Mouse (Mus musculus) retina, embryonic 14.5 days (tissue): Measurements from ENCODE around the gene Syne2.
"Not testable (repeated sequence)": the region's sequence is repeated elsewhere in the genome, so short reads cannot be mapped to it uniquely, and the experiment has no call there.

ENCODE experiments used
- DNase-seq: peaks from one replicate; pipeline ENCODE4 v3.0.0-alpha.2; 2015; ENCODE audit warnings: low spot score

The Syne2 gene

DNA sequence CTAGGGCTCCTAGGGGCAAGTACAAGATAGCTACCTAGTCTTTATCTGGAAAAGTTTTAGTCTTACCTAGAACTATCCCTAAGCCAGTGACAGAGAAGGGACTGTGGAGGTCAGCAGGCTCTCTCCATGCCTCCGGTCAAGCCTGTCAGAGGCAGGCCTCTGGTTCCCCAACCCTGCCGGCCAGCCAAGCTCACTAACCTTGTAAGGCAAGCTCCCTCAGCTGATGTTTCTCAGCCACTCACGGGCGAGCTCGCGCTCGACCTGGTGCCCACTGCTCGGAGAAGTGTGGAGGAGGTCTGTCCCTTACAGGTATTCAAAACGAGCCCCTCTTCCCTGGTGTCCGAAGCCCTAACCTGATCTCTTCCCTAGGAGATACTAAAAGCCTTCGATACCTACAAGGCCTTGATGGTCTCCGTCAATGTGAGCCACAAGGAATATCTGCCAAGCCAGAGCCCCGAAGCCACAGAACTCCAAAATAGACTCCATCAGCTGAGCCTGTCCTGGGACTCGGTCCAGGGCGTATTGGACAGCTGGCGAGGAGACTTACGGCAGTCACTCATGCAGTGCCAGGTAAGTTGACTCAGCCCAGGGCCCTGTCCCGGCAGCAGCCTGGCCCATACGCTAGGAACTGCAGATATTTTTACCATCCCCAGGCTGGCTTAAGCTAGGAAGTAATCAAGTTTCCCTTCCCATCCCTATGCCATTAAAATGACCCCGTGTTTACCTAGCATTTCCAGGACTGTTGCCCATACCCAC is 286.8 kb downstream of the Syne2 start:
- no peak for DNase-seq

DNA sequence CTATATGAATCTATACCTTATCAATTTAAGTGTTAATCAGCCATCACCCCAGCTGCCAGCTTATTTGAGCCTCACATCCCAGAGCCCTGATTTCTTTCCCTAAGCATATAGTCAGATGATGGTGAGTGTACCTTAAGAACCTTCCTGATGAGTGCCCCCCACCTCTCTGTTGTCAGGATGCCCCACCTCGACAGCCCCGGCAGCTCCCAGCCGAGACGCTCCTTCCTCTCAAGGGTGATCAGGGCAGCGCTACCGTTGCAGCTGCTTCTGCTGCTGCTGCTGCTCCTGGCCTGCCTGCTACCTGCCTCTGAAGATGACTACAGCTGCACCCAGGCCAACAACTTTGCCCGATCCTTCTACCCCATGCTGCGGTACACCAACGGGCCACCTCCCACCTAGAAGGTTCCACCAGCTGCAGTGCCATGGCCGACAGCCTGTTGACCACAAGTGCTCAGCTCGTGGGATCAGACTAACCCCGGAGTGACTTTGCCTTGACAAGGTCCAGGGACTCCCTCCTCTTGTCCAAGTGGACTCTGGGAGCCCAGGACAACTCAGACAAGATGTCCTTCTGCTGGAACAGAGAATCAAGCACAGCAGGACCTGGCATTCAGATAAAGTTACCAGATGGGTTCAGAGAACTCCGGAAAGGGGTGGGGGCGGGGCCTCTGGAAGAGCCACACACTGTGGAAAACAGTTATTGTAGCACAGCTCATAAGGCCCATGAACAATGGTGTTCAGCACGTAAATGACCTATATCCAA is 291.9 kb downstream of the Syne2 start:
- DNase-seq, result no peak

DNA sequence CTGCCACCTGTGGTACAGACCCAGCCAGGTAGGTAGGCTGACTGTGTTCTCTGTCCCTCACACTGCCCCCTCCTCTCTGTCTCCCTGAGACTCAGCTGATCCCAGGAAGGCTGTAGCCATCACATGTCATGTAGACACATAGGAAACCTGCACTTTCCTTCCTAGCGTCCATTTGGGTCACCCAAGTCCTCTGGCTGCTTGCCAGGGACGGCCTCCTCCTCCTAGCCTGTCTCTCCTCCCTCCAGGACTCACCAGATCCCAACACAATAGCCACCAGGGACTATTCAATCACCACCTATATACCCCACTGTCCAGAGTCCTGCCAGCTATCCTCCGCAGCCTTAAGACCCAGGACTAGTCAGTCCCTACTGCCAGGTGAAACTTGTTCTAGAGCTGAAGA is 293.1 kb downstream of the Syne2 start:
- no peak for DNase-seq

DNA sequence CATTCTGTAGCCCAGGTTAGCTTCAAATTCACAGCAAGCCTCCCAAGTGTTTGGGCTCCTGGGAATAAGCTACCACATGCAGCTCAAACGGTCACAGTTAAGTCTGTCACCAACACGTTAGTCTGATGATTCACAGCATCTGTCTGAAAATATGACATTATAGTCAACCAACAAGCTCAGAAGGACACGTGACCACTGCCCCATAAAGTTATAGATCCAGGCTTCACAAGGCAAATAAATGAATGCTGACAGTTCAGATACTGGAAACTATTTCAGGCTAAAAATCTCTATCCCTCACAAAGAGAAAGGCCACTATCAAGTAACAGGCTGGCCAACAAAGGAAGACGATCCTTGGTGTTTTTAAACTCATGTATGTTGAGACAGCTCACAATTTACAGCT is 298.6 kb downstream of the Syne2 start:
- DNase-seq, result no peak

DNA sequence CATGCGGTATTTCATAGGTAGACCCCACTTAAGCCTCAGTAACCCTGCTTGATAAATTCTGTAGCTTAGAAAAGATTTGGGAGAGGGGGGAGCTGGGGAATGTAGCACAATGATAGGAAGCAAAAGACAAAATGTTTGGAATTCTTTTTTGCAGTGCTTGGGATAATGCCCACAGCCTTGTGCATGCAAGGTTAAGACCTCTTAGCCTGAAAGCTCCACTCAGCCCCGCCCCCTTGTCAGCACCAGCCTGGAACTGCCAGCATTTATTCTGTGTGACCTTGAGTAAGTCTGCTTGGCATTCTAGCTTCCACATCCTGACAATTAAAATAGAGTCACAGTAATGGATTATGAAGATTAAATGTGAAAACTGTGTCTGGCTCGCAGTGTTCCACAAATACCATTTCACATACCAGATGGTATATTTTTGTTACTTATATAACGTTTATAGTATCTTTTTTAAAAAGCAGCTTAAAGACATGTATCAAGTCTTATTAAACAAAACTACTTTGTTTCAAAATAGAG is 299.8 kb downstream of the Syne2 start:
- no peak for DNase-seq

DNA sequence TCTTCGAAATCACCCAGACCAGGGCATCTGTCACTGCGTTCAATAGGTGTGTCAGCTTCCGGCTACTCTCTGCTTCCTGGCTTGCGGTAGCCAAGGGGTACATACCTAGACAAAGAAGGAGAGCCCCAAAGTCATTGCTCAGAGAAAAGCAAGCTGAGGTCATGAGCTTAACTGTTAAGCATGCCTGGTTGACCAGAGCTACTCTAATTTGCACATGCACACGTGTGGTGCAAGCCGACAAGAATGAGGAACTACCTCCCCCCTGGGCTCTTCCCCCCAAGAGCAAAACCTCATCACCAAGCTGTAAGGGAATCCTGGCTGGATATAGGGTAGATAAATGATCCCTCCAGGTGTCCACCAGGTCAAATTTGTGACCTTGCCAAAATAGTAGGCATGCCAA is 305.3 kb downstream of the Syne2 start:
- DNase-seq, result no peak

DNA sequence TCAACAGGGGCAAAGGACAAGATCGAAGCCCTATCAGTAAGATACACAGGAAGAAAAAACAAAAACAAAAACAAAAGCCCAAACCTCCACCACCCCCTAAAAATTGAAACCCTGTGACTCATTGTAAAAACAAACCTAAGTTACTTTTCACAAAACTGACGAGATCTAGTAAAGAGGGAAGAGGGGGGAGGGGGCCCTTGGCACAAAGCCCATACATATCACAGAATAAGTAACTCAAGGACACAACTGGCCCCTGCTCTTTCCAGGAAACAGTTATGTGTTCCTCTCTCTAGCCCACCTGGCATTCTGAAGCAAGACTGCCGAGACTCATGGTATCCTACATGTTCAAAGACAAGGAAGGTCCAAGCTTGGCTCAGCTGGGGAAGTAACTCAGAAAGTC is 310.4 kb downstream of the Syne2 start:
- DNase-seq, result no peak

DNA sequence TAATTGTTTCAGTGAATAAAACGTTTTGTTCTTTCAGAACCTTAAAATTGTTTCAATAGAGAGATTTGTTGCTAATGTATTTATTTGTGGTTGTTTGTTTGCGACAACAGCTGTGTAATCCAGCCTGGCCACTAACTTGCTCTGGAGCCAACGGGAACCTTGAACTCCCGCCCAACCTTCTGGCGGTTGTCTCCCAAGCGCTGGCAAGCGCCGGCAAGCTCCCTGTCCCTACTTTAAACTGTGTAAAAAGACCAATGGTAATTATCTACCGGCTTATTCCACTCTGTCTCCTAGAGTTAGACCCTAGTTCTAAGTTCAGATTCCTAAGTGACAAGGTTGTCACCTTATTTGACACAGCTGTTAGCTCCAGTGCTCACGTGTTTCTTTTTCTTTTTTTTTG is 310.9 kb downstream of the Syne2 start:
- no peak for DNase-seq

DNA sequence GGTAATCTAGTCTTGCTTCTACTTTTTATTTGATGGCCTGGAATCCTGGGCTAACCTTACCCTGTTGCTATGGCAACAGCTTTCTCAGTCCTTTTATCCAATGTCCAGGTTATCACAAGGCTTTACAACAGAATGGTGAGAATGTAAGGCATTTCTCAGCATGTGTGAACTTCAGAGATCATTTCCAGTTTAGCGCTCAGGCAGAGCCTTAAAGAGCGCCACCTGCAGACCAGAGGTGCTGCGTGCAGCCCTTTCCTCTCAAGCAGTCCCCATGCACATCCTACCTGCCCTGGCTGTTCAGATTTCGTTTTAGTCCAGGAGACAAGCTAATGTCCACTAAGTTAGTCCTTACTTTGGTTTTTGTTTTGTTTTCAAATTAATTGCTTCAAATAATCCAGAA is 312.3 kb downstream of the Syne2 start:
- DNase-seq, result peak; percentile 70

DNA sequence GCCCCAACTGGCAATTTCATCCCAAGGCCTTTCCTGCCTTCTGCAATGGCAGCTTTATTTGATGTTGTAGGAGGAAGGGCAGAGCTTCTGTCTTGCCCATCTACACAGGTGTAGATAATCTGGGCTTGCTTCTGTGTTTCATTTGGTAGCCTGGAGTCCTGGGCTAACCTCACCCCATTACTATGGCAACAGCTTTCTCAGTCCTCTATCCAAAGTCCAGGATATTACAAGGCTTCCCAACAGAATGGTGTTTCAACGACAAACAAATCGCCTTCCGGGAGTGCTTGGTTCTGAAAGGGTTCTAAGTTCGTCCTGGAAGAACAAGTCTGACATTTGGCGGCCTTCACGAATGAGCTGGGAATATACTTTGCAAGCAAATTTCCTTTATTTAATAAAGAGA is 313.0 kb downstream of the Syne2 start:
- no peak for DNase-seq

DNA sequence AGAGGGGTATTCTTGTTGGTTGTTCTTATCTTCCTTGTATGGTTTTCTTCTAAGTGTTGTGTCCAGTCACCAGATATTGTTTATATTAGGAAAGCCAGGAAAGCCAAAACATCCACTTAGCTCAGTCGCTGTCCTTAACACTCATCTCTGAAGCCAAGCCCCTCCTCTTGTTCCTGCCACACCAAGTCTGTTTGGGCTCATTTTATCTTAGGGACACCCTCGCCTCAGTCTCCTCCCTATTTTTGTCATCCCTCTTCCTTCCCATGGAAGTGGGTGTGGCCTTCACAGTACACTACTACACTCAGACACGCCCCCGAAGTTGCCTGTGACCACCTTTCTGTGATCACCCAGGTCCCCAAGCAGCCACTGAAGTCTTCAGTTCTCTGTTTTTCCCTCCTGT is 314.7 kb downstream of the Syne2 start:
- DNase-seq, result no peak

DNA sequence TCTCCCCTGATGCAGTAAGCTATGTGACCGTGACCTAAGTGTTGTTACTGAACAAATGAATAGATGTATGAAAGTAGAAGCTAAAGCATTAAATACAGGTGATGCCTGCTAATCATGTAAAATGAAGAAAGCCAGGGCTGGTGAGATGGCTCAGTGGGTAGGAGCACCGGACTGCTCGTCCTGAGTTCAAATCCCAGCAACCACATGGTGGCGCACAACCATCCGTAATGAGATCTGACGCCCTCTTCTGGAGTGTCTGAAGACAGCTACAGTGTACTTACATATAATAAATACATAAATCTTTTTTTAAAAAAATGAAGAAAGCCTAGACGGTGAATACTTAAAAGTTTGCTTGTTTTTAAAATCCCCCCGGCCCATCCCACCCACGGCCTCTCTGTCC is 315.1 kb downstream of the Syne2 start:
- DNase-seq, result not testable (repeated sequence)

DNA sequence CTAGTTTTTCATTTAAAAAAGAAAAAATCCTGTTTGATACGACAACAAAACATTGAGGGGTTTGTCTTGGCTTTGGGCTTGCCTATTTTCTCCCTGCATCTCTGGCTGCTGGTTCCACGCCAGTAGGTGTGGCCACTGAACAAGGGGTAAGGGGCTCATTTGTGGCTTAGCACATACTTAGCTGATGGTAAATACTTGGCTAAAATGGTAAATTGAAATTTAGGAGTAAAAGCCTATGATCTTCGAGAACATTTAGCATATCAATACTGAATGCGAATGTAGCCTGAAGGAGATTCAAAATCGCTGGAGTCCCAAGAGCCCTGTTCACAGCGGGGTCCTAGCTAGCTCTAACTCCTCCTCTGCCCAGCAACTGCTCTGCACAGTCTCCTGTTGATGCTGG is 318.8 kb downstream of the Syne2 start:
- DNase-seq, result no peak

DNA sequence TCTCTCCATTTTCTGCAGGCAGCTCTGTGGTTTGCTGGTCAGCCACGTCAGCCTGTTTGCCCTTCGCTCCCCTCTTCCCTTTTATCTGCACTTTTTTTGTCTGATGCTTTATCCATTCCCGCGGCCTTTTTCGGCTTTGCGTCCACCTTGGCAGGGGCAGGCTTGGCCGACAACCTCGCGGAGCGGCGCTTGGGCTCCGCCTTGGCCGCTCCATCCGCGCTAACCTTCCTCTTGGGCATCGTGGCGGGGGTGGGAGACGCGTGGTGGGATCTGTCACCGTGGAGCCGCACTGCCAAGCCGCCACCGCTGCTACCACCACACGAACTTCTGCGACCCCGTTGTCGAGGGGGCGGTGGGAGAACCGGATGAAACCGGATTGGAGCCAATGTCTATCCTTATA is 334.5 kb downstream of the Syne2 start:
- peak; percentile 47 for DNase-seq
